Mouse (Mus musculus): ENCODE results near the gene Bcar3. TPM values are rescaled to one million over a fixed set of nuclear protein-coding genes. Genes with fewer than 3 reads are reported as not detected.

Bcar3 gene
- polyA plus RNA-seq, 1 experiment from 2014 or later: 23.4 TPM

- Histone ChIP-seq H3K4me2 (replicated peaks) (peak overlapping the region; percentile 85), H3K27me3 (replicated peaks) (no peaks in the 10 kb centered on the region), H3K27ac (no peak overlapping the region), H3K36me3 (no peaks in the 10 kb centered on the region), H3K4me3 (replicated peaks) (peak overlapping the region; percentile 81; the same call in 1 of the 2 replicates), H3K4me1 (replicated peaks) (peaks cover 13% of the 10 kb centered on the region), H3K9me3 (no peaks in the 10 kb centered on the region), H3K9ac (no peak overlapping the region)
- 41% methylated on average over 16 of the region's 16 CpGs for WGBS
- ATAC-seq: no peak
Observed at GRCm38 (mm10) chr3:122418564-122419274, 124.8 kb downstream of the Bcar3 start.

- H3K27me3 ChIP-seq (replicated peaks): no peaks in the 10 kb centered on the region
- peak; percentile 92 for ATAC-seq
- WGBS: under 1% methylated on average over 63 of the region's 63 CpGs
- peak overlapping the region; percentile 81 for H3K4me3 ChIP-seq (replicated peaks)
- peak overlapping the region; percentile 85 for H3K4me2 ChIP-seq (replicated peaks)
- H3K9me3 ChIP-seq: no peaks in the 10 kb centered on the region
- H3K9ac ChIP-seq: peak overlapping the region; percentile 84
- H3K27ac ChIP-seq: peak overlapping the region; percentile 89
- H3K36me3 ChIP-seq: no peaks in the 10 kb centered on the region
- H3K4me1 ChIP-seq (replicated peaks): 0 out of 2 replicates have a peak, but pooled peaks cover 6% of the 10 kb centered on the region
Observed at GRCm38 (mm10) chr3:122419610-122420409, 125.9 kb downstream of the Bcar3 start.

- peak; percentile 28 for ATAC-seq
- under 1% methylated on average over 15 of the region's 15 CpGs for WGBS
- H3K9me3 ChIP-seq: no peaks in the 10 kb centered on the region
Observed at GRCm38 (mm10) chr3:122420410-122420774, 126.5 kb downstream of the Bcar3 start.

GRCm38 (mm10) chr3:122421042-122421702, 127.2 kb downstream of the Bcar3 start:
- H3K9me3 ChIP-seq: no peaks in the 10 kb centered on the region
- H3K4me2 ChIP-seq (replicated peaks): peak overlapping the region; percentile 85
- H3K4me3 ChIP-seq (replicated peaks): peak overlapping the region; percentile 81
- H3K27me3 ChIP-seq (replicated peaks): no peaks in the 10 kb centered on the region
- 0 out of 2 replicates have a peak overlapping the region, but pooled peaks have one; percentile 18 for H3K9ac ChIP-seq
- ATAC-seq: no peak
- no peaks in the 10 kb centered on the region for H3K36me3 ChIP-seq
- WGBS: 20% methylated on average over 13 of the region's 13 CpGs
- H3K27ac ChIP-seq: no peak overlapping the region
- H3K4me1 ChIP-seq (replicated peaks): 0 out of 2 replicates have a peak, but pooled peaks cover 3% of the 10 kb centered on the region

More at GRCm38 (mm10) chr3:122420410-122420774, 126.5 kb downstream of the Bcar3 start:
- Histone ChIP-seq H3K4me3 (replicated peaks) (peak overlapping the region; percentile 81), H3K27ac (peak overlapping the region; percentile 89), H3K36me3 (no peaks in the 10 kb centered on the region), H3K9ac (peak overlapping the region; percentile 84), H3K4me1 (replicated peaks) (0 out of 2 replicates have a peak, but pooled peaks cover 3% of the 10 kb centered on the region), H3K27me3 (replicated peaks) (no peaks in the 10 kb centered on the region), H3K4me2 (replicated peaks) (peak overlapping the region; percentile 85)

- no peak overlapping the region for H3K27ac ChIP-seq
- peak overlapping the region; percentile 81; the same call in 1 of the 2 replicates for H3K4me3 ChIP-seq (replicated peaks)
- 30% methylated on average over 7 of the region's 7 CpGs for WGBS
- no peaks in the 10 kb centered on the region for H3K9me3 ChIP-seq
- no peaks in the 10 kb centered on the region for H3K36me3 ChIP-seq
- H3K9ac ChIP-seq: no peak overlapping the region
- H3K4me2 ChIP-seq (replicated peaks): peak overlapping the region; percentile 85
- H3K27me3 ChIP-seq (replicated peaks): no peaks in the 10 kb centered on the region
- 0 out of 2 replicates have a peak, but pooled peaks cover 3% of the 10 kb centered on the region for H3K4me1 ChIP-seq (replicated peaks)
- no peak for ATAC-seq
Observed at GRCm38 (mm10) chr3:122421802-122422201, 127.9 kb downstream of the Bcar3 start.

GRCm38 (mm10) chr3:122422276-122422675, 128.3 kb downstream of the Bcar3 start:
- ATAC-seq: no peak
- H3K4me2 ChIP-seq (replicated peaks): no peak overlapping the region
- H3K27ac ChIP-seq: no peak overlapping the region
- H3K4me3 ChIP-seq (replicated peaks): no peak overlapping the region
- H3K36me3 ChIP-seq: no peaks in the 10 kb centered on the region
- no peaks in the 10 kb centered on the region for H3K9me3 ChIP-seq
- WGBS: 64% methylated on average over 7 of the region's 7 CpGs
- 0 out of 2 replicates have a peak, but pooled peaks cover 3% of the 10 kb centered on the region for H3K4me1 ChIP-seq (replicated peaks)
- no peak overlapping the region for H3K9ac ChIP-seq
- H3K27me3 ChIP-seq (replicated peaks): no peaks in the 10 kb centered on the region

- Histone ChIP-seq H3K9me3 (no peaks in the 10 kb centered on the region), H3K4me1 (replicated peaks) (peaks cover 8% of the 10 kb centered on the region; the same call in 1 of the 2 replicates), H3K4me3 (replicated peaks) (no peak overlapping the region), H3K27me3 (replicated peaks) (no peaks in the 10 kb centered on the region), H3K4me2 (replicated peaks) (0 out of 2 replicates have a peak overlapping the region, but pooled peaks have one; percentile 4), H3K9ac (no peak overlapping the region), H3K36me3 (no peaks in the 10 kb centered on the region), H3K27ac (no peak overlapping the region)
- WGBS: 84% methylated on average over 7 of the region's 7 CpGs
- no peak for ATAC-seq
Observed at GRCm38 (mm10) chr3:122423643-122424042, 129.7 kb downstream of the Bcar3 start.

- ATAC-seq: peak; percentile 92
Observed at GRCm38 (mm10) chr3:122428325-122428821, 134.4 kb downstream of the Bcar3 start.

GRCm38 (mm10) chr3:122430780-122431497, 137.0 kb downstream of the Bcar3 start:
- no peak overlapping the region for H3K4me3 ChIP-seq (replicated peaks)
- peaks cover 38% of the 10 kb centered on the region for H3K4me1 ChIP-seq (replicated peaks)
- H3K9ac ChIP-seq: no peak overlapping the region
- WGBS: 57% methylated on average over 7 of the region's 7 CpGs
- H3K27me3 ChIP-seq (replicated peaks): no peaks in the 10 kb centered on the region
- no peak for ATAC-seq
- H3K9me3 ChIP-seq: no peaks in the 10 kb centered on the region
- H3K4me2 ChIP-seq (replicated peaks): no peak overlapping the region
- no peak overlapping the region for H3K27ac ChIP-seq
- H3K36me3 ChIP-seq: no peaks in the 10 kb centered on the region

More at GRCm38 (mm10) chr3:122428325-122428821, 134.4 kb downstream of the Bcar3 start:
- Histone ChIP-seq H3K36me3 (no peaks in the 10 kb centered on the region), H3K27ac (0 out of 2 replicates have a peak overlapping the region, but pooled peaks have one; percentile 13), H3K4me2 (replicated peaks) (no peak overlapping the region), H3K27me3 (replicated peaks) (no peaks in the 10 kb centered on the region), H3K4me3 (replicated peaks) (no peak overlapping the region), H3K4me1 (replicated peaks) (peaks cover 37% of the 10 kb centered on the region), H3K9ac (no peak overlapping the region), H3K9me3 (no peaks in the 10 kb centered on the region)
- 50% methylated on average over 7 of the region's 7 CpGs for WGBS

GRCm38 (mm10) chr3:122432811-122433406, 139.0 kb downstream of the Bcar3 start:
- 34% methylated on average over 9 of the region's 9 CpGs for WGBS
- Histone ChIP-seq H3K36me3 (no peaks in the 10 kb centered on the region), H3K4me1 (replicated peaks) (peaks cover 37% of the 10 kb centered on the region), H3K9ac (no peak overlapping the region), H3K27me3 (replicated peaks) (no peaks in the 10 kb centered on the region), H3K27ac (no peak overlapping the region), H3K9me3 (no peaks in the 10 kb centered on the region), H3K4me3 (replicated peaks) (no peak overlapping the region), H3K4me2 (replicated peaks) (no peak overlapping the region)
- ATAC-seq: no peak
